14 mouse cellular contexts compared by ENCODE assay signal in the genomic region with DNA sequence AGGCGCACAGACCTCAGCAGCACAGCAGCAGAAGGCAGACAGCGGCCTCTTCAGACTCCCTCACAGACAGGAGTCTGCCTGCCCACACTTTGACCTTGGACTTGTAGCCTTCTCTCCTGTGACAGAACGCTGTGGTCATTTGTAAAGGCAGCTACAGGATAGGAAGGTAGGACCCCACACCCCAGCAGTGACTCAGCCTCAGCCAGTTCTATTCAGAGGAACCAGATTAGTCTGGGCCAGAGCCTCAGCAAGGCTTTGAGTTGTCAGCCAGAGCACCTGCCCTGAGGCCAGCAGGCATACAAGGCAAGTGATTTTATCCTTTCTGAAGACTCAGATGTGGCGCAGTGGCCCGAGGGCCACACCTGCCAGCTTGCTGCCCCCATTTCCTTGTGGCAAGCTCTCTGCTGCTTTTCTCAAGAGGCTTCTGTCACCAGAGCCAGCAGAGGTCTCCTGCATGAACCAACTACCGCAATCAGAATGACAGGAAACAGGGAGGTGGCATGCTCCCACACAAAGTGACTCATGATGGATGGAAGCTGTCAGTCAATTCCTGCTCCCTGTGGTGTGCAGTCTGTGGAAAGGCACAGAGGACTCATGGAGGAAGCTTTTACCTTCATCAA. TPM values are rescaled to one million over a fixed set of nuclear protein-coding genes. Genes with fewer than 3 reads are reported as not detected.
DNase-seq lines count a peak whose midpoint lies in the region; ATAC-seq and TF ChIP-seq lines count a peak whose summit lies in the region.
"Had no signal": no experiment of that assay in that cellular context is flagged by ENCODE, and none has a peak within 500 bp of the region (broad histone marks: within the 10 kb centered on the region; RNA-seq: fewer than 3 reads in every experiment).

No protein-coding gene starts in this region.

- H3K4me3 ChIP-seq in hindbrain, postnatal 0 days (ENCODE audit: low read length) = no peak overlapping the region
- no peak overlapping the region for H3K4me3 ChIP-seq in hindbrain, embryonic 14.5 days (replicated peaks; ENCODE audit: low read length)

- ATAC-seq in hindbrain, postnatal 0 days = 0 out of 2 replicates have a peak, but pooled peaks have one; percentile 18
- no peak for ATAC-seq in hindbrain, embryonic 14.5 days (ENCODE audit: low FRiP score)
- ATAC-seq: intestine, embryonic 16.5 days had no signal

- no peak overlapping the region for H3K4me2 ChIP-seq in hindbrain, postnatal 0 days (ENCODE audit: low read depth, low read length)
- no peak overlapping the region for H3K4me2 ChIP-seq in hindbrain, embryonic 14.5 days (replicated peaks)

- 69% methylated on average over 6 of the region's 6 CpGs for WGBS in hindbrain, postnatal 0 days
- WGBS in hindbrain, embryonic 14.5 days = 67% methylated on average over 6 of the region's 6 CpGs

- no peaks in the 10 kb centered on the region for H3K27me3 ChIP-seq in hindbrain, postnatal 0 days (ENCODE audit: insufficient read depth, low read length)
- no peaks in the 10 kb centered on the region for H3K27me3 ChIP-seq in hindbrain, embryonic 14.5 days (ENCODE audit: control insufficient read depth, insufficient read depth, low read length)

- H3K4me1 ChIP-seq in hindbrain, postnatal 0 days (ENCODE audit: insufficient read depth, low read length) = no peaks in the 10 kb centered on the region
- no peaks in the 10 kb centered on the region for H3K4me1 ChIP-seq in hindbrain, embryonic 14.5 days (replicated peaks; ENCODE audit: control insufficient read depth, insufficient read depth, low read length)

- peak; percentile 58 to 67 for DNase-seq in adrenal gland, adult (ENCODE audit: inconsistent age in 2 of 2, low spot score in 1 of 2)
- DNase-seq in adrenal gland, postnatal 4 days (ENCODE audit: low spot score in 2 of 2) = no peak
- no peak for DNase-seq in hindbrain, postnatal 0 days (ENCODE audit: low spot score)
- no peak for DNase-seq in hindbrain, embryonic 14.5 days (ENCODE audit: low spot score)
- DNase-seq in right cerebral cortex, adult 18-20 months = peak; percentile 49
- no peak for DNase-seq in right cerebral cortex, postnatal 14 days
- peak; percentile 53 to 62 for DNase-seq in layer of hippocampus, postnatal 36 days
- no peak for DNase-seq in left cerebral cortex, adult 9 months (ENCODE audit: low spot score in 2 of 2)
- DNase-seq: cerebellum, adult 18-20 months; embryo, embryonic 11 days; lung, postnatal 4 days had no signal

- H3K9ac ChIP-seq in hindbrain, postnatal 0 days (replicated peaks; ENCODE audit: low read length) = no peak overlapping the region
- H3K9ac ChIP-seq in hindbrain, embryonic 14.5 days = no peak overlapping the region
- H3K9ac ChIP-seq: liver, embryonic 14.5 days had no signal

- no peaks in the 10 kb centered on the region for H3K9me3 ChIP-seq in hindbrain, postnatal 0 days (ENCODE audit: low read length)
- no peaks in the 10 kb centered on the region for H3K9me3 ChIP-seq in hindbrain, embryonic 14.5 days (ENCODE audit: control insufficient read depth, low read length)

- TF ChIP-seq CTCF in hindbrain, postnatal 0 days (IDR thresholded peaks at IDR 0.05; ENCODE audit: low read depth) = no peak

- no peak overlapping the region for H3K27ac ChIP-seq in hindbrain, postnatal 0 days
- H3K27ac ChIP-seq in hindbrain, embryonic 14.5 days = no peak overlapping the region
- H3K27ac ChIP-seq: liver, embryonic 14.5 days had no signal

- no peaks in the 10 kb centered on the region for H3K36me3 ChIP-seq in hindbrain, postnatal 0 days (ENCODE audit: insufficient read depth, low read length)
- no peaks in the 10 kb centered on the region for H3K36me3 ChIP-seq in hindbrain, embryonic 14.5 days (replicated peaks; ENCODE audit: control insufficient read depth, insufficient read depth)

RNA-seq across cellular contexts. Expression of gene Sorcs2, which starts 16.9 kb away (rescaled TPM):
- total RNA-seq in adrenal gland, postnatal 4 days (2021) = 10 to 100 TPM; 33.0 to 35.5 TPM
- total RNA-seq in hindbrain, postnatal 0 days (2014; rRNA removed) = 47.8 and 50.3 TPM in 2 replicates
- polyA plus RNA-seq in hindbrain, postnatal 0 days (2015; fragmentation: Nextera tagmentation; extraction: Ambion mirVana) = 11.5 and 12.4 TPM in 2 replicates
- 11.5 and 13.0 TPM in 2 replicates for polyA plus RNA-seq in hindbrain, embryonic 14.5 days (2014; fragmentation: Nextera tagmentation; extraction: Ambion mirVana)
- 10 to 100 TPM; 52.0 to 56.6 TPM for total RNA-seq in layer of hippocampus, postnatal 36 days (2021)
- total RNA-seq: MEL had no signal

RNA-seq across cellular contexts. Expression of gene Grpel1, which starts 50.0 kb away (rescaled TPM):
- 10 to 100 TPM; 66.7 to 70.8 TPM for total RNA-seq in adrenal gland, postnatal 4 days (2021)
- total RNA-seq in hindbrain, postnatal 0 days (2014; rRNA removed) = 13.9 and 15.9 TPM in 2 replicates
- 41.4 and 41.9 TPM in 2 replicates for polyA plus RNA-seq in hindbrain, postnatal 0 days (2015; fragmentation: Nextera tagmentation; extraction: Ambion mirVana)
- polyA plus RNA-seq in hindbrain, embryonic 14.5 days (2014; fragmentation: Nextera tagmentation; extraction: Ambion mirVana) = 46.0 and 47.4 TPM in 2 replicates
- 10 to 100 TPM; 21.6 to 22.8 TPM for total RNA-seq in layer of hippocampus, postnatal 36 days (2021)

Comparison
In these comparisons a context has a peak if more than half of its experiments do, and no peak if none do; other contexts are left out.
1. DNase-seq: peak in adrenal gland, adult (2 of 2), right cerebral cortex, adult 18-20 months (single experiment) and layer of hippocampus, postnatal 36 days (2 of 2); none in adrenal gland, postnatal 4 days (0 of 2), hindbrain, postnatal 0 days (single experiment), hindbrain, embryonic 14.5 days (single experiment), right cerebral cortex, postnatal 14 days (single experiment) and left cerebral cortex, adult 9 months (0 of 2).